Mouse (Mus musculus): ENCODE measurements at regions not wholly inside any gene's neighbourhood (a gene's known extent, or its start where the extent isn't known, plus 50 kb on each side); places are given as distances from the start of the nearest gene placed in this dataset.

- TF ChIP-seq POLR2A (IDR thresholded peaks at IDR 0.05; ENCODE audit: low read depth, low read length): no peak
- no peak for TF ChIP-seq CTCF (IDR thresholded peaks at IDR 0.05; ENCODE audit: extremely low read depth, insufficient read depth, insufficient read length, insufficient replicate concordance)
Observed at GRCm38 (mm10) chr16:24213577-24213976, 179.7 kb upstream of the Lpp start.

Measured in spleen, adult 2 months (tissue).